Mouse (Mus musculus): ENCODE measurements around the gene Cmya5. TPM values are rescaled to one million over a fixed set of nuclear protein-coding genes. Genes with fewer than 3 reads are reported as not detected.

The Cmya5 gene
- total RNA-seq, 2 experiments from 2014 or later = 451 to 467 TPM

Other genes with a start within 250 kb of the Cmya5 start
- 10 to 100 TPM; 18.0 to 27.0 TPM for gene Tent2, start 47.7 kb upstream of the Cmya5 start, total RNA-seq (2021)
- 10 to 100 TPM; 45.0 to 60.9 TPM for gene Homer1, start 154.9 kb upstream of the Cmya5 start, total RNA-seq (2021)

Data from gastrocnemius, postnatal 10 days (tissue).